8 mouse cellular contexts compared by ENCODE assay signal in the genomic region with DNA sequence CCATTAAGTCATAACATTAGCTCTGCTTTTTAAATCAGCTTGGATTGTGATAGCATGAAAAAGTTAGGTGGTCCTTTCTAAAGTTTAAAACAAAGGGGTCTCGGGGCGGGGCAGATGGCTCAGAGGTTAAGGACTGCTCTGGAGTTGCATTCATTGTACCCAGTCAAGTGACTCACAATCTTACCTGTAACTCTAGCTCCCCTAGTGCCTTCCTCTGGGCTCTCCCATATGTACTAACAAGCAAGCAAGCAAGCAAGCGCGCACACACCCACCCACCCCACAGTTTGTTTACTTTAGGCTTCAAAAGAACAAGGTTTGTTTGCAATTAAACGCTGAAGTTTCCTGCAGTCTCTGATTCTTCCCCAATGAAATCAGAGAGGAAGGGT.
DNase-seq lines count a peak whose midpoint lies in the region; ATAC-seq and TF ChIP-seq lines count a peak whose summit lies in the region.

No protein-coding gene starts in this region.

- H3K4me1 ChIP-seq in E14TG2a.4 (replicated peaks; ENCODE audit: low read depth, low read length): peaks cover 41% of the 10 kb centered on the region
- H3K4me1 ChIP-seq in embryonic facial prominence, embryonic 14.5 days (ENCODE audit: control insufficient read depth, insufficient read depth, low read length): peaks cover 16% of the 10 kb centered on the region; the same call in 1 of the 2 replicates
- peaks cover 9% of the 10 kb centered on the region for H3K4me1 ChIP-seq in neural tube, embryonic 14.5 days (ENCODE audit: control insufficient read depth, insufficient read depth, low read length)

- peak; percentile 88 for ATAC-seq in embryonic facial prominence, embryonic 14.5 days (ENCODE audit: low read depth)
- ATAC-seq in neural tube, embryonic 14.5 days (ENCODE audit: low read depth): peak; percentile 87

- H3K36me3 ChIP-seq in E14TG2a.4 (ENCODE audit: insufficient read depth, low read length): no peaks in the 10 kb centered on the region
- no peaks in the 10 kb centered on the region for H3K36me3 ChIP-seq in embryonic facial prominence, embryonic 14.5 days (ENCODE audit: control insufficient read depth, insufficient read depth, low read length)
- no peaks in the 10 kb centered on the region for H3K36me3 ChIP-seq in neural tube, embryonic 14.5 days (ENCODE audit: control insufficient read depth, insufficient read depth, low read length)

- H3K4me2 ChIP-seq in embryonic facial prominence, embryonic 14.5 days (ENCODE audit: low read depth, low read length): peak overlapping the region; percentile 73
- peak overlapping the region; percentile 85 for H3K4me2 ChIP-seq in neural tube, embryonic 14.5 days (ENCODE audit: low read depth, low read length)

- peak overlapping the region; percentile 45 for H3K4me3 ChIP-seq in gastrocnemius, adult 2 months
- peak overlapping the region; percentile 77 for H3K4me3 ChIP-seq in E14TG2a.4 (replicated peaks; ENCODE audit: low read length)
- H3K4me3 ChIP-seq in embryonic facial prominence, embryonic 14.5 days (ENCODE audit: low read depth, low read length): peak overlapping the region; percentile 42
- H3K4me3 ChIP-seq in neural tube, embryonic 14.5 days (ENCODE audit: low read depth, low read length): peak overlapping the region; percentile 31

- no peak for TF ChIP-seq CTCF in gastrocnemius, adult 2 months (IDR thresholded peaks at IDR 0.05)
- no peak for TF ChIP-seq CTCF in E14TG2a.4 (conservative IDR thresholded peaks at IDR 0.05; ENCODE audit: low read length)

- H3K9me3 ChIP-seq in E14TG2a.4 (ENCODE audit: low read length): no peaks in the 10 kb centered on the region
- peaks cover 4% of the 10 kb centered on the region; the same call in 1 of the 2 replicates for H3K9me3 ChIP-seq in embryonic facial prominence, embryonic 14.5 days (ENCODE audit: control insufficient read depth, low read length)
- no peaks in the 10 kb centered on the region for H3K9me3 ChIP-seq in neural tube, embryonic 14.5 days (ENCODE audit: control insufficient read depth, low read length)

- no peak for DNase-seq in gastrocnemius, adult 2 months
- DNase-seq in gastrocnemius, postnatal 10 days: no peak
- peak; percentile 69 for DNase-seq in embryonic facial prominence, embryonic 14.5 days (ENCODE audit: low spot score)
- peak; percentile 9 to 11 for DNase-seq in kidney, postnatal 36 days
- no peak for DNase-seq in embryo, embryonic 9.5 days (ENCODE audit: extremely low spot score)
- DNase-seq in left cerebral cortex, postnatal 14 days (ENCODE audit: low spot score in 2 of 2): no peak

- H3K27me3 ChIP-seq in E14TG2a.4 (ENCODE audit: insufficient read depth, low read length): peaks cover 28% of the 10 kb centered on the region
- H3K27me3 ChIP-seq in embryonic facial prominence, embryonic 14.5 days (replicated peaks; ENCODE audit: control insufficient read depth, insufficient read depth, low read length): peaks cover 11% of the 10 kb centered on the region; the same call in 1 of the 2 replicates
- H3K27me3 ChIP-seq in neural tube, embryonic 14.5 days (ENCODE audit: control insufficient read depth, insufficient read depth, low read length): no peaks in the 10 kb centered on the region

- WGBS in embryonic facial prominence, embryonic 14.5 days: 2% methylated on average over 5 of the region's 5 CpGs
- WGBS in neural tube, embryonic 14.5 days: 3% methylated on average over 5 of the region's 5 CpGs

- intact Hi-C loops in gastrocnemius, adult 2 months (cut with DNase I): no loop called here
- intact Hi-C loops in left cerebral cortex, postnatal 14 days (cut with DNase I): no loop called here

- no peak overlapping the region for H3K27ac ChIP-seq in gastrocnemius, adult 2 months
- H3K27ac ChIP-seq in embryonic facial prominence, embryonic 14.5 days (replicated peaks; ENCODE audit: low read depth, low read length): no peak overlapping the region; the same call in 1 of the 2 replicates
- H3K27ac ChIP-seq in neural tube, embryonic 14.5 days (ENCODE audit: low read depth, low read length): no peak overlapping the region

- peak overlapping the region; percentile 38; the same call in 1 of the 2 replicates for H3K9ac ChIP-seq in embryonic facial prominence, embryonic 14.5 days (ENCODE audit: low read depth, low read length)
- H3K9ac ChIP-seq in neural tube, embryonic 14.5 days (replicated peaks; ENCODE audit: low read depth, low read length): no peak overlapping the region

Comparison
In these comparisons a context has a peak if more than half of its experiments do, and no peak if none do; other contexts are left out.
1. DNase-seq: peak in embryonic facial prominence, embryonic 14.5 days (single experiment) and kidney, postnatal 36 days (2 of 2); none in gastrocnemius, adult 2 months (single experiment), gastrocnemius, postnatal 10 days (single experiment), embryo, embryonic 9.5 days (single experiment) and left cerebral cortex, postnatal 14 days (0 of 2).
2. Peak in every context shown above with its lines, with median percentiles within 50 percentile points of each other: H3K4me3 ChIP-seq.